Mouse (Mus musculus): Measurements from ENCODE around the gene Stum.

- TF ChIP-seq MAX (IDR thresholded peaks at IDR 0.05; ENCODE audit: low read length) = no peak
- TF ChIP-seq POLR2A (IDR thresholded peaks at IDR 0.05; ENCODE audit: low read depth, low read length) = no peak
- TF ChIP-seq CTCF (conservative IDR thresholded peaks at IDR 0.05 in 1 of 2, IDR thresholded peaks at IDR 0.05 in 1 of 2; ENCODE audit: low read depth in 2 of 2, low read length in 2 of 2) = no peak
- no peak for TF ChIP-seq JUND (conservative IDR thresholded peaks at IDR 0.05; ENCODE audit: low read depth, low read length)
- no peak for TF ChIP-seq JUN (IDR thresholded peaks at IDR 0.05; ENCODE audit: insufficient read depth, low read depth, low read length)
- TF ChIP-seq CHD2 (IDR thresholded peaks at IDR 0.05; ENCODE audit: low read length) = no peak
- no peak for TF ChIP-seq USF1 (IDR thresholded peaks at IDR 0.05; ENCODE audit: low read depth, low read length)
- no peak for TF ChIP-seq MXI1 (IDR thresholded peaks at IDR 0.05; ENCODE audit: low read depth, low read length)
- TF ChIP-seq USF2 (conservative IDR thresholded peaks at IDR 0.05; ENCODE audit: low read depth, low read length) = no peak
- TF ChIP-seq MAFK (IDR thresholded peaks at IDR 0.05; ENCODE audit: insufficient replicate concordance, low read length) = no peak
- no peak for TF ChIP-seq EP300 (IDR thresholded peaks at IDR 0.05; ENCODE audit: low read length)
- TF ChIP-seq TBP (conservative IDR thresholded peaks at IDR 0.05; ENCODE audit: low read depth, low read length) = no peak
- no peak for TF ChIP-seq SIN3A (IDR thresholded peaks at IDR 0.05; ENCODE audit: low read length)
Observed at GRCm38 (mm10) chr1:180502566-180502965, 19.3 kb upstream of the Stum start.

Data from CH12.LX (cell line).